Mouse (Mus musculus) megakaryocyte, embryonic 14.5 days (primary cell): Measurements from ENCODE around the gene Ttc7b. TPM values are rescaled to one million over a fixed set of nuclear protein-coding genes. Genes with fewer than 3 reads are reported as not detected.

Source experiments
- H3K27me3 ChIP-seq: replicated peaks from 2 replicates; pipeline ENCODE3; 2012; ENCODE audit warnings: inconsistent platforms
- H3K36me3 ChIP-seq: replicated peaks from 2 replicates; pipeline ENCODE3; 2012; ENCODE audit warnings: low read length, inconsistent platforms, mixed read lengths
- H3K4me1 ChIP-seq: 2 replicates; pipeline ENCODE4 v1.6.1; 2012; ENCODE audit warnings: inconsistent platforms
- H3K4me3 ChIP-seq: replicated peaks from 2 replicates; pipeline ENCODE3; 2012; ENCODE audit warnings: moderate library complexity, mild to moderate bottlenecking, inconsistent platforms
- H3K9me3 ChIP-seq: 2 replicates; pipeline ENCODE4 v1.6.1; 2012; ENCODE audit warnings: inconsistent platforms
- FLI1 ChIP-seq: IDR thresholded peaks from 2 replicates; pipeline ENCODE4 v1.6.1; 2012; ENCODE audit warnings: low read length, inconsistent platforms, mixed read lengths
- GATA1 ChIP-seq: IDR thresholded peaks from 3 replicates; pipeline ENCODE4 v1.6.1; 2012; ENCODE audit warnings: mixed read lengths, low read length, inconsistent platforms, borderline replicate concordance
- polyA plus RNA-seq: library from polyadenylated mRNA; stranded (reverse); fragments of >175 nt; gene quantifications from 2 replicates; pipeline ENCODE4 v1.2.3, GENCODE M21; 2012; ENCODE audit warnings: low replicate concordance; ENCODE audit not compliant: insufficient read depth

Gene Ttc7b
- polyA plus RNA-seq, 1 experiment, result 170 TPM

- Histone ChIP-seq H3K9me3 (no peaks in the 10 kb centered on the region), H3K36me3 (peaks cover 99% of the 10 kb centered on the region), H3K27me3 (no peaks in the 10 kb centered on the region), H3K4me1 (peaks cover 23% of the 10 kb centered on the region), H3K4me3 (no peak overlapping the region)
- TF ChIP-seq GATA1 (no peak), FLI1 (no peak)
Measured at GRCm38 (mm10) chr12:100397432-100398146, 123.0 kb downstream of the Ttc7b start.

- Histone ChIP-seq H3K36me3 (peaks cover 99% of the 10 kb centered on the region), H3K4me1 (peaks cover 31% of the 10 kb centered on the region), H3K4me3 (no peak overlapping the region), H3K9me3 (no peaks in the 10 kb centered on the region), H3K27me3 (no peaks in the 10 kb centered on the region)
- TF ChIP-seq FLI1, result no peak
- TF ChIP-seq GATA1, result no peak
Measured at GRCm38 (mm10) chr12:100396806-100397205, 123.8 kb downstream of the Ttc7b start.

- H3K27me3 ChIP-seq, result no peaks in the 10 kb centered on the region
- H3K36me3 ChIP-seq, result peaks cover 97% of the 10 kb centered on the region
- H3K4me1 ChIP-seq, result peaks cover 22% of the 10 kb centered on the region
- H3K4me3 ChIP-seq, result no peak overlapping the region
- H3K9me3 ChIP-seq, result no peaks in the 10 kb centered on the region
- TF ChIP-seq FLI1 (no peak), GATA1 (no peak)
Measured at GRCm38 (mm10) chr12:100393532-100393931, 127.1 kb downstream of the Ttc7b start.

DNA sequence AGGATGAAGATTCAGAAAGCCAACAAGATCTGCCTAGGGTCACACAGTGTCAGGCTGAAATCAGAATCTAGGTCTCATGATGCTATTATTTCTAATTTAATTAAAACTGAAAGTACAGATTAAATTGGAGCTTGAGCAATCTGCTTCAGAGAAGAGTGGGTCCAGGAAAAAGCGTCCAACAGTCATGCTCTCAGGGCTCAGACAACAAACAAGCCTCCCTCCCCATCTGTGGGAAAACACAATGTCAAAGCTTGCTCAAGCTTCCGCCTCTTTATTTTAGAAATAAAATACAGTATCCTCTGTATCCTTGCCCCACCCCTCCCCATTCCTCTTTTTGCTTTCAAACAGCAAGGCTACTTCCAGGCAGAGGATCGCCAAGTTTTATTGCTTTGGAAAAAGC lies 127.5 kb downstream of the Ttc7b start:
- H3K4me1 ChIP-seq, result peaks cover 25% of the 10 kb centered on the region
- H3K27me3 ChIP-seq, result no peaks in the 10 kb centered on the region
- TF ChIP-seq FLI1 (no peak), GATA1 (no peak)
- peaks cover 97% of the 10 kb centered on the region for H3K36me3 ChIP-seq
- no peaks in the 10 kb centered on the region for H3K9me3 ChIP-seq
- H3K4me3 ChIP-seq, result no peak overlapping the region

DNA sequence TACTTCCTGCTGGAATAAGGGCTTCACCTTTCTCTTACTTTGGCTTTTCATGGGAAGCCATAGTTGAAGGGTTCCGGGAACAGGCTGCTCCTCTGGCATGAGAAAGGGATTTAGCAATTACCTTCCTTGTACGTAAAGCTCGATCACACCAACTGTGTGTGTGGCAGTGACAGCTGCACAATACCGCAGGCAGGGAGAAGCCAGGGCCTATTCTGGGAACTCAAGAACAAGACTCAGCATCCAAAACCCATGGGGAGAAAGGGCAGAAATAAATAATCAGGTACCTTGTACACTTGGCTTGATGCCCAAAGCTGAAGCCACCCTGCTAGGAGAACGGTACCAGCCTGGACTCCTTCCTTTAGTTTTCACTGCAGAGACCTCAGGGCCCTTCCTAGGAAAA lies 128.2 kb downstream of the Ttc7b start:
- Histone ChIP-seq H3K4me3 (no peak overlapping the region), H3K27me3 (no peaks in the 10 kb centered on the region), H3K4me1 (peaks cover 26% of the 10 kb centered on the region), H3K36me3 (peaks cover 97% of the 10 kb centered on the region), H3K9me3 (no peaks in the 10 kb centered on the region)
- no peak for TF ChIP-seq GATA1
- TF ChIP-seq FLI1, result no peak

GRCm38 (mm10) chr12:100391890-100392289 lies 128.7 kb downstream of the Ttc7b start:
- TF ChIP-seq FLI1 (no peak), GATA1 (no peak)
- peaks cover 98% of the 10 kb centered on the region for H3K36me3 ChIP-seq
- no peaks in the 10 kb centered on the region for H3K27me3 ChIP-seq
- no peak overlapping the region for H3K4me3 ChIP-seq
- peaks cover 24% of the 10 kb centered on the region for H3K4me1 ChIP-seq
- H3K9me3 ChIP-seq, result no peaks in the 10 kb centered on the region

GRCm38 (mm10) chr12:100389878-100390710 lies 130.5 kb downstream of the Ttc7b start:
- Histone ChIP-seq H3K27me3 (no peaks in the 10 kb centered on the region), H3K4me3 (no peak overlapping the region), H3K4me1 (peaks cover 22% of the 10 kb centered on the region), H3K9me3 (no peaks in the 10 kb centered on the region), H3K36me3 (peaks cover 99% of the 10 kb centered on the region)
- TF ChIP-seq FLI1, result no peak
- TF ChIP-seq GATA1, result no peak

- Histone ChIP-seq H3K4me1 (peaks cover 5% of the 10 kb centered on the region; the same call in 1 of the 2 replicates), H3K36me3 (peaks cover 99% of the 10 kb centered on the region), H3K27me3 (no peaks in the 10 kb centered on the region), H3K4me3 (no peak overlapping the region), H3K9me3 (no peaks in the 10 kb centered on the region)
- TF ChIP-seq FLI1 (no peak), GATA1 (no peak)
Measured at GRCm38 (mm10) chr12:100386259-100386658, 134.4 kb downstream of the Ttc7b start.

DNA sequence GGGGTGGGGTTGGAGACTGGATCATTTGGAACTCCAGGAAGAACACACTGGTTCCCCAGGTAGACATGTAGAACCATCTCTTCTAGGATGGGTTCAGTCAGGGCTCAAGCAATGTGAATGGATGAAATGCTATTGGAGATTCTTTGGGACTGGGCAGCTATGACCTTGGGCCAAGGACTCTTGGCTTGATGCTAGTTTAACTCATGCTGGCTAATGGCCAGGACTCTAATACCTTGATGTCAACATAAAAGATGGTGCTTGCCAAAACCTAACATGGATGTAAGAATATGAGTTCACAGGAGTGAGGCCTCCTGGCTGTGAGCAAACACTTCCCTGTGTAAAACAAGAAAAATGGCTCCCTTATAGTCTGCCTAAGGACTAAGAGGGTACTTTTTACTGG lies 138.1 kb downstream of the Ttc7b start:
- H3K9me3 ChIP-seq, result no peaks in the 10 kb centered on the region
- peaks cover 97% of the 10 kb centered on the region for H3K36me3 ChIP-seq
- TF ChIP-seq FLI1 (no peak), GATA1 (no peak)
- H3K4me3 ChIP-seq, result no peak overlapping the region
- no peaks in the 10 kb centered on the region for H3K27me3 ChIP-seq
- H3K4me1 ChIP-seq, result peaks cover 9% of the 10 kb centered on the region

DNA sequence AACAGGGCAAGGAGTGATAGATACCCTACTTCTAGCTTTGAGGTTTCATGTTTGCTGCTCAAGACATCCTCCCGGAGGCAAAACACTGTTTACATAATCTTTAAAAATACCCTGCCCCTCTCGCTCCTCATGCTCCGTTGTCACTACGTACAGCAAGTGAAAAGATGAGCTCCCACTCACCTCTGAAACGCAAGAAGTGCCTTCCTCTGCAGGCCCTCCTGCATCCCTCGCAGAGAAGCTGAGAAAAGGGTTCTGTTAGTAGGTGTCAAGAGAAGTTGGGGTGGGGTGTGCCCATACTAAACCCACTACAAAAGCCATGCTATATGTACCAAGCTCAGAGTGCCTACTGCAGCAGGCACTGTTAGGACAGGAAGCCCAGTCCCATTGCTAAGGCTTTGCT lies 138.7 kb downstream of the Ttc7b start:
- peaks cover 95% of the 10 kb centered on the region for H3K36me3 ChIP-seq

More for the DNA sequence above, 138.7 kb downstream of the Ttc7b start:
- H3K4me3 ChIP-seq, result no peak overlapping the region
- H3K9me3 ChIP-seq, result no peaks in the 10 kb centered on the region
- peaks cover 9% of the 10 kb centered on the region for H3K4me1 ChIP-seq
- H3K27me3 ChIP-seq, result no peaks in the 10 kb centered on the region
- TF ChIP-seq FLI1, result no peak
- TF ChIP-seq GATA1, result no peak
